Mouse (Mus musculus): ENCODE results near the gene Castor2.

Castor2 gene

DNA sequence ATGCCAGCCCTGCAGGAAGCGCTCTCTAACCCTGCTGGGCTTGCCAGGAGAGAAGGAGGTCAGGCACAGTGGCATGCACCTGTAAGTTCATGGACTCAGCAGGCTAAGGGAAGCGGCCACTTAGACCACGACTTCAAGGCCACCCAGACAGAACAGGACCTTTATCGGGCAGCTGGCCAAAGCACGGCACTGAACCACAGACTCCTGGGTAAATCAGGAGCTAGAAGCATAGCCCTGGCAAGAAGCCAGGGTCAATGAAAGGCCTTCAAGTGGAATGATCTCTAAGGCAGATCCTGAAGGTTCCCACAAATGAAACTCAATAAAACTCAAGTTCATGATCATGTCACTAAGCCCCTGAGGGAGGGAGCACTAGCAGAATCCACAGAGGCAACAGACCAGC lies 65.2 kb downstream of the Castor2 start:
- no peak for DNase-seq (ENCODE audit: low spot score)

DNA sequence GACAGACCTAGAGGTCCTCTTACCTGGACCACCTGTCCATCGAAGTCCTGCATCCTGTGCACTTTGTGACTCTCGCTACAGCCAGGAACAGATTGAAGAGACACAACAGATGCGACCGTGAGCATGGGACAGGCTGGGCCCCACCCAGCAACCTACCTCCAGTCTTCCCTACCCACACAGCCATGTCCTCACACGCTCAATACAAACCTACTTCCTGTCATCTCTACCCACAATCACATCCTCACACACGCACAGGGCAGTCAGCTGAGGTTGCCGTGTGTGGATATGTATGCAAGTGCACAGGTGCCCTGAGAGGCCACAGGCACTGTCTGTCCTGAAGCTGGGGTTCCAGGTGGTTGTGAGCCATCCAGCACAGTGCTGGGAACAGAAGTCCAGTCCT lies 67.1 kb downstream of the Castor2 start:
- no peak for DNase-seq (ENCODE audit: low spot score)

DNA sequence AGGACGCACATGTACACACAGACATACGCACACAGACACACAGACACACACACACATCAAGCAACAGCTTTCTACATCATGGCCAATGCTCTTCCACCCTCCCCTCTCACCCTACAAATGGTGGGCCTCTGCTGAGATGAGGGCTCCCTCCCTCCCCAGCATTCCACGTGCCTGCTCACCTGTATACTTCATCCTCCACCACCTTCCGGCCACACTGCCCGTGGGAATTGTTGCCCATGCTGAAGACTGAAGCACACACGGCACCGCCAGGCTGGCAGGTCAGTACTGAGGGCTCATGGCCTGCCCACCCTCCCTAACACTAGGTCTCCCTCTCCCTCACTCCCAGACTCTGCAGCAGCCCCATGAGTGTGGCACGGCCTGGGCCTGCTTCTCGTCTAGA lies 68.5 kb downstream of the Castor2 start:
- no peak for DNase-seq (ENCODE audit: low spot score)

DNA sequence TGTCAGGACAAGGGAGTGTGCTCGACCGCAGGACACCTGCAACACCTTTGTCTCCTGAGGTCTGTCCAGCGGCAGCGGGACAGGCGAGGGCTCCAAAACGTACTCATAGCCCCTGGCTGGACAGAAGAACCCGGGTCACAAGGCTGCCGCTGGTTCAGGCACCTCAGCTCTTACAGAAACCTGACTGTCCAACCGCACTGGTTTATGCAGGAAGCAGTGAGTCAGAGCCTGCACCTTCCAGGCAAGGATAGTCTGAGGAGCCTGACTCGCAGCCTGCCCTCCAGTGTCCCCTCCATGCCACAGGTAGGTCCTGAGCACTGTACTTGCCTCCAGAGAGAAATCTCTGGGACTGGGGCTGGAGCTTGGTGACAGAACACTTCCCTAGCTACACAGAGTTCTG lies 69.7 kb downstream of the Castor2 start:
- no peak for DNase-seq (ENCODE audit: low spot score)

DNA sequence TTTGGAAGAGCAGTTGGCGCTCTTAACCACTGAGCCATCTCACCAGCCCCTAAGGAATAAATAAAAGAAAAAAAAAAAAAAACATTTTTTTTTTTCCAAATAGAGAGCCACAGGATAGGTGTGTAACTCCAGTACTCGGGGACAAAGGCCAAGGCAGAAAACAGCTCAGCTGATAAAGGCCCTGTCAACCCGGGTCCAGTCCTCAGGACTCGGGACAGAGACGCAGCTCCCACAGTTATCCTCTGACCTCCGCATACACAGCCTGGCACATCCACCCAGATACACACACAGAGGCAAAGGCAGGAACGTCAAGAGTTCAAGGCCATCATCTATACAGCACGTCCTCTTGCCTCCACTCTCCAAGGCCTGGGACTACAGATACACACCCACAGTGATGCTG lies 70.7 kb downstream of the Castor2 start:
- no peak for DNase-seq (ENCODE audit: low spot score)

DNA sequence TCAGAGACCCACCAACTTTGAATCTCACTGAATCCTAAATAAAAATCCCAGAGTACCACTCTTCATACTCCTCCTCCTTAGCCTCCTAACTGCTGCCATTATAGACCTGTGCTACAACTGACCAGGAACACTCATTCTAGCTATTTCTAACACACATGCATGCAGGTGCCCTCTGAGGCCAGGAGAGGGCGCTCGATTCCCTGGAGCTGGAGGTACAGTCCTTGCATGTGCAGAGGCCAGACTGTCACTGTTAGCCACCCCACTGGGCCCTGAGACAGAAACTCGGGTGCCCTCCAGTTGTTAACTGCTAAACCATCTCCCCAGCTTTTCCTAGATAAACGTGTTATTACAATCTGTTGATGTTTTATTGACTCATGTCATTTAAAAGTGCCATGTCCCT lies 73.7 kb downstream of the Castor2 start:
- peak; percentile 41 for DNase-seq (ENCODE audit: low spot score)

DNA sequence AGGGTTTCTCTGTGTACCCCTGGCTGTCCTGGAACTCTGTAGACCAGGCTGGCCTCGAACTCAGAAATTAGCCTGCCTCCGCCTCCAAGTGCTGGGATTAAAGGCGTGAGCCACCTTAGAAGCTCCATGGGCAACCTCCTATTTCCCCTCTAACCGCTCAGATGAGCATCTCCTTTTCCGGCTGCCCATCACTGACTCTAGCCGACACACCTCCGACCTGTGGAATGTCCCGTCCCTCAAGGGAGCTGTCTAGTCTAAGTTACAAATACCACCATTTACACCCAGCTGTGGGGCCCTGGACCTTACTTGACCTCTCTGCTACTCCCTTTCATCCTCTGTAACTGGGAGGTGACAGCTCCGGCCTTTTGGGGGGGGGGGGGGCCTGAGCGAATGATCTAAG lies 76.2 kb downstream of the Castor2 start:
- peak; percentile 22 for DNase-seq (ENCODE audit: low spot score)

DNA sequence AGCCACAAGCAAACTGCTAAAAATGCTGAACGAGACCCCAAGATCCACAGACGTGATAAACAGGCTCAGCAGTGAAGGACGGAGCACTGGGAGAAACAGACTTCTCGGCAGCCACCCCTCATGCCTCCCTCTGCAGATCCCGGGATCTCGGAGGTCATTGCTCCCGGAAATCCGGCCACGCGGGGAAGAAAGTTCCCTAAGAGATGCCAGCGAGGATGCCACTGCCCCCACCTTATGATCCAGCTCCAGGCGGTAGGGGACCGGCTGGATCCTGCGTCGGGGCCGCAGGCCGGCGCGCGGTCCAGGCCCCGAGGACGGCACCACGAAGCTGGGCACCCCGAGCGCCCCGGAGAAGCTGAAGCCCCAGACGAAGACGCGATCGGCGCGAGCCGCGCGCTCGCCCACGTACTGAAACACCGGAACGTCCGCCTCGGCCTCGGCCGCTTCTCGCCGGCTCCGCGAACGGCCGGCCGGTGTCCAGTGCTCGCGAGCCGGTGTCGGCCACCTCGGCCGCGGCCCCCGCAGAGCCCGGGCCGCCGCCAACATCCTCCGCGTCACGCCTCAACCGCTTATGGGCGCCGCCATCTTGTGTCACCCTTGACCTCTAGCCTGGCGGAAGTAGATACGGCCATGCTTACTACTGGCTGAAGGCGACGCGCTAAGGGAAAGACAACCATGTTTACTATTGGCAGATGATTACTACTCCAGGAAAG lies 76.8 kb downstream of the Castor2 start, which contains the start of gene Rcc1l:
Rcc1l (minus strand) TSS at position 606 of the 713 bp plus-strand sequence.
- DNase-seq (ENCODE audit: low spot score) = peak; percentile 95

DNA sequence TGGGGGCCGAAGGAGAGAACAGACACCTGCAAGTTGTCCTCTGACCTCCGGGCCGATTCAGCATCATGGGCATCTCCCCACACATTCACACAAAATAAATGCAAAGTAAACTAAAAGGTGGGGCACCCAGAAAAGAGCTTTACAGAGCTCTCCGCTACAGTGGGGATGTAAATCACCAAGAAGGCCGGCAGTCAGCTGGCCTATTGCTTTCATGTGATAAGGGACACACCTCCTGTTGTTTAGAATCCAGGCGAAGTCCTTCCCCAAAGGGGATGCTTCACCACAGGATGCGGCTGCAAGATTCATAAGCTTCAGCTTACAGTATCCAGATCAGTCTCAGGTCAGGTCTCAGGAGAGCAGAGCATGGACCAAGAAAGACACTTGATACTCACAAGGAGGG lies 79.0 kb downstream of the Castor2 start:
- DNase-seq (ENCODE audit: low spot score) = no peak

DNA sequence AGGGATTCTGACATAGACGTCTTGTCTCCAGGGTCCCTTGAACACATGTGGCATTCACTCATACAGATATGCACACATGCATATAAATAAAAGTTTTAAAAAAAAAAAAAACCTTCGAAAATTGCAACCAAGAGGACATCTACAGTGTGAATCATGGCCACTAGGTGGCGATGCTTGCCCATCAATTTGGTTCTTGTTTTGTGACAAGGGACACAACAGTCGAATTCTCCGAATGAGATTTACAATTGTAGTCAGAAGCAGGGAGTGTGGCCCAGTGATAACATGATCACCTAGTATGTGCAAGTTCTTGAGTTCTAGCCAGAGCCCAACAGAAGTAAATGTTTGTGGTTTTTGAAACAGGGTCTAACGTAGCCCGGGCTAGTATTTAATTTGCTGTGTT lies 80.4 kb downstream of the Castor2 start:
- peak; percentile 96 for DNase-seq (ENCODE audit: low spot score)

DNA sequence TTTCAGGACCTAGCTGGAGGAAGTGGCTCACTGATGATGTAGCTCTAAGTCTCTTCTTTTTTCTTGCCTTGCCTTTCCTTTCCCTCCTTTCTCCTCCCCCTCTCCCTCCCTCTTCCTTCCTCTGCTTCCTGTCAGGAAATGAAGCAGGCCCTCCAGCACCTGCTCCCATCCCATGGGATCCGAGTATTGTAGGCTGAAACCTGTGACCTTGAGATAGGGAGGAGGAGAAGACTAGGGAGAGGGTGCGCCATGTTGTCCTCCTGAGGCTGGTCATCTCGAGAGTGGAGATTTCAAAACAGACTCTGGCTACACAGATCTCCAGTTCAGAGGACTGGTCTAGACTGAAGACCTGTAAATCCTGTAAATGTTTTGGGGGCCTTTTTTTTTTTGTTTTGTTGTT lies 82.7 kb downstream of the Castor2 start:
- DNase-seq (ENCODE audit: low spot score) = peak; percentile 26

DNA sequence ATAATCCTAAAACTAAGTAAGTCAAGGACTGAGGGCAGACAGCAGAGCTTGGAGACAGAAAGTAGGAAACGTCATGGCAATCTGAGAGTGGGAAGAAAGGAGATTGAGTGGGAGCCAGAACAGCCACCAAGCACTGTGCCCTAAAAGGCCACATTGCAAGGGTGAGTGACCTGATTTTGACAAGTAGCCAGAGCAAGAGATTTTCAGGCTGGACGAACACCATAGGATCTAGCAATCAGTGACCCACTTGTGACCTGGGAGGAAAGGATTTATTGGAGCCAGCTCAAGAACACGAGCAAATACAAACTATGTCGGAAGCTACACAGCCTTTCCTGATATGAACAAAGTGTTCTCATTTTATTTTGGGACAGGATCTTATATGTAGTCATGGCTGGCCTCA lies 83.2 kb downstream of the Castor2 start:
- DNase-seq (ENCODE audit: low spot score) = peak; percentile 89

DNA sequence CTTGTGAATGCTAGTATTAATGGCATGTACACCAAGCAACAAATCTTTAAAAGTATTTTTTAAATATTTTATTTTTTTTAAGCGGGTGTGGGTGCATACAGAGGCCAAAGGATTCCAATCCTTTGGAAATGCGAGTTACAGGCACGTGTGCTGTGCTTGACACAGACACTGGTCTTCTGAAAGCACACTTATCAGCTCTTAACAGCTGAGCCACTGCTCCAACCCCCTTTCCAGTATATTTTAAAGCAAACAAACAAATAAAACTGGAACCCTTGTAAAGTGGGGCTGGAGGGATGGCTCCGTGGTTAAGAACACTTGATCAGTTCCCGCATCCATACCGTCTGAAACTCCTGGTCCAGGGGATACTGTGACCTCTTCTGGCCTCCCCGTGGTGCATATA lies 83.7 kb downstream of the Castor2 start:
- no peak for DNase-seq (ENCODE audit: low spot score)

DNA sequence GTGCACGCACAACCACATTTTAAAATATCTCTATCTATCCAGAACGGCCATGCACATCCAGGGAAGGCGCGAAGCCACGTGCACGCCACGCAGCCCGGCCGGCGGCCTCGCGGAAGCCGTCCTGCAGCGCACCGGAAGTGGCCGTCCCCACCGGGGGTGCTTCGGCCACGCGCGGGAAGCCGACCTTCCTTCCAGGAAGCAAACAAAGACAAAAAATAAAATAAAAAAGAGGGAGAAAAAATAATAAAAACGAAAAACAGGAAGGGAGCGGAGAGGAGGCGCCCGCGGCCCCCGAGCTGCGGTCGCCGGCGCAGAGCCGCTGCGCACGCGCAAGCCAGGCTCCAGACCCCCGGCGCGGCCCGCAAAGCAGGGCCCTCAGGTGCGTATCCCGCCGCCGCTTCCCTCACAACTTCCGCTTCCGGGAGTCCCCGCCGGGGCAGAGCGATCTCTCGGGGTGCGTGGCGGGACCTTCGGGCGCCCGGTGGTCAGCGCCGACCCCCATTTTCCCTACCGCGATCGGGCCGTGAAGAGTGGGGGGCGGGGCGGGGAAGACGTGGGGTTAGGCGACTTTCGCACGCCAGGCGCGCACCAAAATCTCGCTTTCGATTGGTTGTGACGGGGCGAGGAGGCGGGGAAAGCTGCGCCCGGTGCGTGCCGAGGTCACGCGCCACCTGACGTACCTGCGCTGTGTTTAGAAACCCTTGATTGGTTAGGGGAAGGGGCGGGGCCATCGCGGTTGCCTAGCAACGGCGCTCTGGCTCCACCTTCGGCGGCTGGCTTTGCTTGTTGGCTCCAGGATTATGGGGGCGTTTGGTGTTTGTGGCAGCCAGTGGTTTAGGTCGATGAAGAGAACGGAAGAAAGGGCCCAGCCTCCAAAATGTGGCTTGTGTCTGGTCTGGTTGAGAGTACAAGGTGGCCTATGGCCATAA lies 84.6 kb downstream of the Castor2 start, which contains the start of gene Gtf2ird2:
Gtf2ird2 (plus strand) TSS at position 140 of the 929 bp plus-strand sequence.
- peak; percentile 98 for DNase-seq (ENCODE audit: low spot score)

DNA sequence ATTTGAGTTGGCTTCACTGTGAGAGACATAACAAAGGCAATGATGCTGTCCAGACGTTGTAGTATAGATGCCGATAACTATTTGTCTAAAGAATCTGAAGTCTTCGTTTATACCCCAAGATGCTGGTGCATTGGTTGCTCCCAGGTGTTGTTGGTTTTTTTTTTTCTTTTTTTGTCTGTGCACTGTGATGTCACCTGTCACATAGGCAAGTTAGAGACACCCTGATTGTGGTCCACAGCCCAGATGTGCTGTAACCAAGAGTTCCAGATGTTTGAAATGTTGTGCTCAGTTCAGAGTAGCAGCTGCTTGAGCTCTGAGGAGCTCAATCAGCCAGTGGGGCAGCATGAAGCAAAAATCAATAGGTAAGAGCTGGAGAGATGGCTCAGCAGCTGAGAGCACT lies 86.5 kb downstream of the Castor2 start:
- DNase-seq (ENCODE audit: low spot score) = no peak

DNA sequence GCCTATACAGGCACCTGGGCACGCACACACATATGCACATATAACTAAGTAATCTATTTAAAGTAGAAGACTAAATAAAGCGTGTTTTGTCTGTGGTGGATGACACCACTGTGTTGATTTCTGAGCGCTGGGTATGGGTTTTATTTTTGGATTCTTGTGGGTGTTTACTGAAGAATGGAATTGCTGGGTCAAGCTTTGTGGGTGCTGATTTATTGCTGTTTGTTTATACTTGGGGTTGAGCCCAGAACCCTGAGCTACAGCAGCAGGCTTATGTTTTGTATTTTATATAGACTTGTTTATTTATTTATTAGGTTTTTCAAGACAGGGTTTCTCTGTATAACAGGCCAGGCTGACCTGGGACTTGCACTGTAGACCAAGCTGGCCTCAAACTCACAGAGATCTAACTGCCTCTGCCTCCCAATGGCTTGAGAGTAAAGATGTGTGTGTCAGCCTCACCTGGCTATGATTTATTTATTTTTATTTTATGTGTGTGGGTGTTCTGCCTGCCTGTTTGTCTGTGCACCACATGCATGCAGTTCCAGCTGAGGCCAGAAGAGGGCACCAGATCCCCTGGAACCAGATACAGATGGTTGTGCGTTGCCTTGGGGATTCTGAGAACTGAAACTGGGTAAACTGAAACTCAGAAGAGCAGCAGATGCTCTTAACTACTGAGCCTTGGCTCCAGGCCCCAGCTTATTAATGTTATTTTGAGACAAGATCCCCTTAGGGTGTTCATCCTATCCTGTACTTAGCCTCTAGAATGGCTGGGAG lies 87.6 kb downstream of the Castor2 start:
- peak; percentile 70 for DNase-seq (ENCODE audit: low spot score)

DNA sequence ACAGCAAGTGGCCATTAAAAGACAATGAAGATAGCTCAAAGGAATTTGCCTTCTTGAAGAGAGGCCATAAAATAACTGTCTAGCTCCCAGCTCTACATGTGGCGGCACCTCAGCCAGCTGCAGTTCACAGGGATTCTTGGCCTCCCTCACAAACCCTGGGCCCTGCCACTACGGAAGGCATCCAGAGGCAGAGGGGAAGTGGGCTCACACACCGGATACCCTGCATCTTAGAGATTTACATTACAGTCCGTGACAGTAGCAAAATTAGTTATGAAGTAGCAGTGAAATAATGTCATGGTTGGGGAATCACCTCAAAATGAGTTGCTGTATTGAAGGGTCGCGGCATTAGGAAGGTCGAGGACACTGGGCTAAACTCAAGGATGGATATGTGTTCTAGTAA lies 89.1 kb downstream of the Castor2 start:
- DNase-seq (ENCODE audit: low spot score) = no peak

DNA sequence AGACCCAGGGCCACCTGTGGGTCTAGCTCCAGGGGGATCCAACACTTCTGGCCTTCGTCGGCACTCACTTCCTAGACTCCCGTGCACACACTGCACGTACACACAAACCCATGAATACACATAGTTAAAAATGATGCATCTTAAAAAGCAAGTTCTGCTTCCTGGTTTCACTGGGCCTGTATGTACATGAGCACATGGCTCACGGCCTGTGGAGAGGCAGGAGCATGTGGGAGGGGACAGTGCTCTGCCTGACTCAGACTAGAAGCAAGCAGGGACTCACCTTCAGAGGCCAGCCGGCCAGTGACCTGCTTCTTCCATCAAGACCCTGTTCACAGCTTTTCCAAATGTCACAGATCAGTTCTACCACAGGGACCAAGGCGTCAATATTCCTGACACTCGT lies 94.2 kb downstream of the Castor2 start:
- DNase-seq (ENCODE audit: low spot score) = no peak
